Mouse (Mus musculus) embryonic facial prominence, embryonic 14.5 days (tissue): ENCODE data around the gene Dbr1. TPM values are rescaled to one million over a fixed set of nuclear protein-coding genes. Genes with fewer than 3 reads are reported as not detected.

Source experiments
- polyA plus RNA-seq: library from polyadenylated mRNA; unstranded; fragments of >200 nt; fragmentation: Nextera tagmentation; extraction: Ambion mirVana; gene quantifications from 2 replicates; pipeline ENCODE4 v1.2.1, GENCODE M21; 2014

The Dbr1 gene
- polyA plus RNA-seq, 1 experiment from 2014 or later, result 19.0 TPM

Other genes starting within 250 kb of the Dbr1 start
- gene Esyt3, start 217.2 kb upstream of the Dbr1 start, polyA plus RNA-seq, result 0.84 and 0.90 TPM in 2 replicates
- 22.9 and 30.6 TPM in 2 replicates for gene Mras, start 138.4 kb upstream of the Dbr1 start, polyA plus RNA-seq
- 0.41 and 3.3 TPM in 2 replicates for gene Nme9, start 124.3 kb upstream of the Dbr1 start, polyA plus RNA-seq
- gene Armc8, start 6.9 kb upstream of the Dbr1 start, polyA plus RNA-seq, result 21.0 and 22.8 TPM in 2 replicates
- not detected in 2 replicates for gene A4gnt, start 36.7 kb downstream of the Dbr1 start, polyA plus RNA-seq
- 15.6 and 15.8 TPM in 2 replicates for gene Dzip1l, start 53.7 kb downstream of the Dbr1 start, polyA plus RNA-seq
- not detected in 2 replicates for gene Cldn18, start 141.5 kb downstream of the Dbr1 start, polyA plus RNA-seq